Mouse (Mus musculus): ENCODE results near the gene Ugt1a5. TPM values are rescaled to one million over a fixed set of nuclear protein-coding genes. Genes with fewer than 3 reads are reported as not detected.
A peak's percentile ranks its signal among the peaks of the same experiment; 100 is the strongest.

Gene Ugt1a5
- total RNA-seq, 2 experiments from 2014 or later = not detected

GRCm38 (mm10) chr1:88256886-88257663 is 91.3 kb downstream of the Ugt1a5 start:
- ATAC-seq (replicated peaks; ENCODE audit: low FRiP score, poor library complexity, severe bottlenecking) = no peak

- ATAC-seq (replicated peaks; ENCODE audit: low FRiP score, poor library complexity, severe bottlenecking) = no peak
These were observed 91.9 kb downstream of the Ugt1a5 start for GRCm38 (mm10) chr1:88257681-88258080.

- ATAC-seq (replicated peaks; ENCODE audit: low FRiP score, poor library complexity, severe bottlenecking) = no peak
These were observed 92.5 kb downstream of the Ugt1a5 start for GRCm38 (mm10) chr1:88258361-88258760.

- ATAC-seq (replicated peaks; ENCODE audit: low FRiP score, poor library complexity, severe bottlenecking) = 0 out of 2 replicates have a peak, but pooled peaks have one; percentile 8
These were observed 93.2 kb downstream of the Ugt1a5 start for GRCm38 (mm10) chr1:88258881-88259642.

- no peak for ATAC-seq (replicated peaks; ENCODE audit: low FRiP score, poor library complexity, severe bottlenecking)
These were observed 93.8 kb downstream of the Ugt1a5 start for GRCm38 (mm10) chr1:88259643-88260024.

GRCm38 (mm10) chr1:88260114-88260513 is 94.3 kb downstream of the Ugt1a5 start:
- 0 out of 2 replicates have a peak, but pooled peaks have one; percentile 2 for ATAC-seq (replicated peaks; ENCODE audit: low FRiP score, poor library complexity, severe bottlenecking)

GRCm38 (mm10) chr1:88260604-88261377 is 95.0 kb downstream of the Ugt1a5 start:
- no peak for ATAC-seq (replicated peaks; ENCODE audit: low FRiP score, poor library complexity, severe bottlenecking)

- no peak for ATAC-seq (replicated peaks; ENCODE audit: low FRiP score, poor library complexity, severe bottlenecking)
These were observed 95.9 kb downstream of the Ugt1a5 start for GRCm38 (mm10) chr1:88261706-88262105.

GRCm38 (mm10) chr1:88262255-88262654 is 96.4 kb downstream of the Ugt1a5 start:
- no peak for ATAC-seq (replicated peaks; ENCODE audit: low FRiP score, poor library complexity, severe bottlenecking)

- ATAC-seq (replicated peaks; ENCODE audit: low FRiP score, poor library complexity, severe bottlenecking) = no peak
These were observed 97.1 kb downstream of the Ugt1a5 start for GRCm38 (mm10) chr1:88262961-88263360.

GRCm38 (mm10) chr1:88263778-88264177 is 98.0 kb downstream of the Ugt1a5 start:
- no peak for ATAC-seq (replicated peaks; ENCODE audit: low FRiP score, poor library complexity, severe bottlenecking)

- no peak for ATAC-seq (replicated peaks; ENCODE audit: low FRiP score, poor library complexity, severe bottlenecking)
These were observed 98.5 kb downstream of the Ugt1a5 start for GRCm38 (mm10) chr1:88264237-88264868.

GRCm38 (mm10) chr1:88264869-88265240 is 99.0 kb downstream of the Ugt1a5 start:
- ATAC-seq (replicated peaks; ENCODE audit: low FRiP score, poor library complexity, severe bottlenecking) = no peak

GRCm38 (mm10) chr1:88266123-88266522 is 100.3 kb downstream of the Ugt1a5 start:
- ATAC-seq (replicated peaks; ENCODE audit: low FRiP score, poor library complexity, severe bottlenecking) = no peak

- ATAC-seq (replicated peaks; ENCODE audit: low FRiP score, poor library complexity, severe bottlenecking) = no peak
These were observed 101.7 kb downstream of the Ugt1a5 start for GRCm38 (mm10) chr1:88267489-88267888.

GRCm38 (mm10) chr1:88268070-88268469 is 102.3 kb downstream of the Ugt1a5 start:
- ATAC-seq (replicated peaks; ENCODE audit: low FRiP score, poor library complexity, severe bottlenecking) = no peak
